Mouse (Mus musculus) MEL (cell line): ENCODE measurements at regions not wholly inside any gene's neighbourhood (a gene's known extent, or its start where the extent isn't known, plus 50 kb on each side); places are given as distances from the start of the nearest gene placed in this dataset.

Source experiments
- DNase-seq: peaks from one replicate; pipeline ENCODE4 v3.0.0; 2011; ENCODE audit warnings: low read depth, low spot score
- H3K27ac ChIP-seq: 2 replicates; pipeline ENCODE4 v1.5.1; 2012; ENCODE audit warnings: low read depth, mild to moderate bottlenecking, control low read depth, low read length, moderate library complexity; ENCODE audit not compliant: control insufficient read depth
- H3K27me3 ChIP-seq, 2 experiments: fragments of 150-350 bp in 1 of 2; sonication (generic) in 1 of 2; 2 replicates each; pipeline ENCODE4 v1.6.1; 2012; ENCODE audit warnings: low read length in 2 of 2, mild to moderate bottlenecking in 2 of 2, improper control_type of control experiment in 1 of 2, moderate library complexity in 1 of 2; ENCODE audit not compliant: insufficient read depth in 2 of 2, control insufficient read depth in 1 of 2
- H3K36me3 ChIP-seq, 2 experiments: 2 replicates each; pipeline ENCODE4 v1.6.1; 2012 to 2014; ENCODE audit warnings: low read length in 2 of 2, improper control_type of control experiment in 1 of 2, inconsistent platforms in 1 of 2, mild to moderate bottlenecking in 1 of 2; ENCODE audit not compliant: insufficient read depth in 2 of 2, control insufficient read depth in 1 of 2
- H3K4me1 ChIP-seq, 2 experiments: fragments of 150-350 bp in 1 of 2; sonication (generic) in 1 of 2; 2 replicates each; pipeline ENCODE4 v1.6.1; 2012; ENCODE audit warnings: low read length in 2 of 2, improper control_type of control experiment in 1 of 2, mild to moderate bottlenecking in 1 of 2; ENCODE audit not compliant: insufficient read depth in 2 of 2, control insufficient read depth in 1 of 2
- H3K4me3 ChIP-seq, 2 experiments: fragments of 150-350 bp in 1 of 2; sonication (generic) in 1 of 2; 2 replicates each; pipeline ENCODE4 v1.5.1; 2012; ENCODE audit warnings: low read depth in 2 of 2, low read length in 2 of 2, mild to moderate bottlenecking in 2 of 2, moderate library complexity in 2 of 2, control low read depth in 1 of 2, improper control_type of control experiment in 1 of 2; ENCODE audit not compliant: control insufficient read depth in 1 of 2, insufficient read depth in 1 of 2
- H3K79me2 ChIP-seq: 2 replicates; pipeline ENCODE4 v1.6.1; 2012; ENCODE audit warnings: mild to moderate bottlenecking, low read length, moderate library complexity; ENCODE audit not compliant: control insufficient read depth, poor library complexity, insufficient read depth
- H3K9ac ChIP-seq: 2 replicates; pipeline ENCODE4 v1.6.1; 2012; ENCODE audit warnings: low read depth, mild to moderate bottlenecking, control low read depth, low read length, moderate library complexity; ENCODE audit not compliant: control insufficient read depth, poor library complexity, severe bottlenecking
- H3K9me3 ChIP-seq: fragments of 150-350 bp; sonication (generic); replicated peaks from 2 replicates; pipeline ENCODE4 v1.6.1; 2012; ENCODE audit warnings: mild to moderate bottlenecking, low read length, improper control_type of control experiment, moderate library complexity; ENCODE audit not compliant: insufficient read depth
- BHLHE40 ChIP-seq: IDR thresholded peaks from 2 replicates; pipeline ENCODE4 v1.6.1; 2012; ENCODE audit warnings: low read depth, mild to moderate bottlenecking, inconsistent platforms, low read length, improper control_type of control experiment, borderline replicate concordance
- CHD1 ChIP-seq: IDR thresholded peaks from 2 replicates; pipeline ENCODE4 v1.6.1; 2012; ENCODE audit warnings: low read depth, mild to moderate bottlenecking, inconsistent platforms, low read length, improper control_type of control experiment
- CHD2 ChIP-seq: IDR thresholded peaks from 2 replicates; pipeline ENCODE4 v1.6.1; 2011; ENCODE audit warnings: low read length, improper control_type of control experiment
- CTCF ChIP-seq, 3 experiments: IDR thresholded peaks in 2 of 3; conservative IDR thresholded peaks in 1 of 3; 2 replicates each; pipeline ENCODE4 v1.5.1; 2011 to 2012; ENCODE audit warnings: low read length in 3 of 3, low read depth in 2 of 3, mild to moderate bottlenecking in 2 of 3, improper control_type of control experiment in 1 of 3, inconsistent platforms in 1 of 3, mixed read lengths in 1 of 3, moderate library complexity in 1 of 3; ENCODE audit not compliant: control insufficient read depth in 1 of 3, insufficient read depth in 1 of 3, poor library complexity in 1 of 3, severe bottlenecking in 1 of 3
- ELF1 ChIP-seq: IDR thresholded peaks from 2 replicates; pipeline ENCODE4 v1.6.1; 2014; ENCODE audit warnings: low read depth, mild to moderate bottlenecking, inconsistent platforms, low read length, improper control_type of control experiment, moderate library complexity
- EP300 ChIP-seq, 2 experiments: IDR thresholded peaks; 2 replicates each; pipeline ENCODE4 v1.6.1; 2011; ENCODE audit warnings: improper control_type of control experiment in 2 of 2, low read length in 2 of 2, low read depth in 1 of 2, mild to moderate bottlenecking in 1 of 2
- ETS1 ChIP-seq: IDR thresholded peaks from 2 replicates; pipeline ENCODE4 v1.6.1; 2012; ENCODE audit warnings: low read depth, mild to moderate bottlenecking, inconsistent platforms, low read length, improper control_type of control experiment, moderate library complexity
- GABPA ChIP-seq: IDR thresholded peaks from 2 replicates; pipeline ENCODE4 v1.6.1; 2012; ENCODE audit warnings: low read depth, mild to moderate bottlenecking, inconsistent platforms, low read length, improper control_type of control experiment, moderate library complexity
- GATA1 ChIP-seq: IDR thresholded peaks from 2 replicates; pipeline ENCODE4 v1.6.1; 2011; ENCODE audit warnings: low read depth, low read length, improper control_type of control experiment
- HCFC1 ChIP-seq: IDR thresholded peaks from 2 replicates; pipeline ENCODE4 v1.6.1; 2012; ENCODE audit warnings: low read depth, mild to moderate bottlenecking, inconsistent platforms, low read length, improper control_type of control experiment, moderate library complexity
- KAT2A ChIP-seq: conservative IDR thresholded peaks from 2 replicates; pipeline ENCODE4 v1.6.1; 2012; ENCODE audit warnings: low read depth, low read length, improper control_type of control experiment, inconsistent platforms
- MAFK ChIP-seq: IDR thresholded peaks from 2 replicates; pipeline ENCODE4 v1.6.1; 2011; ENCODE audit warnings: low read depth, mild to moderate bottlenecking, low read length, improper control_type of control experiment, borderline replicate concordance
- MEF2A ChIP-seq: IDR thresholded peaks from 2 replicates; pipeline ENCODE4 v1.6.1; 2014; ENCODE audit warnings: low read depth, mild to moderate bottlenecking, inconsistent platforms, low read length, improper control_type of control experiment; ENCODE audit not compliant: poor library complexity, insufficient replicate concordance, severe bottlenecking; ENCODE audit errors: extremely low read depth
- MXI1 ChIP-seq: IDR thresholded peaks from 2 replicates; pipeline ENCODE4 v1.6.1; 2011; ENCODE audit warnings: mild to moderate bottlenecking, low read depth, low read length, improper control_type of control experiment
- NELFE ChIP-seq: IDR thresholded peaks from 2 replicates; pipeline ENCODE4 v1.6.1; 2011; ENCODE audit warnings: low read depth, low read length, improper control_type of control experiment
- POLR2AphosphoS2 ChIP-seq: IDR thresholded peaks from 2 replicates; pipeline ENCODE4 v1.6.1; 2011; ENCODE audit warnings: low read length, improper control_type of control experiment
- POLR2AphosphoS5 ChIP-seq: IDR thresholded peaks from 2 replicates; pipeline ENCODE4 v1.6.1; 2012; ENCODE audit warnings: low read depth, borderline replicate concordance, mild to moderate bottlenecking, inconsistent platforms, low read length, moderate library complexity, mixed read lengths
- RAD21 ChIP-seq: IDR thresholded peaks from 2 replicates; pipeline ENCODE4 v1.6.1; 2011; ENCODE audit warnings: mild to moderate bottlenecking, low read depth, low read length, improper control_type of control experiment
- RCOR1 ChIP-seq: IDR thresholded peaks from 2 replicates; pipeline ENCODE4 v1.6.1; 2012; ENCODE audit warnings: low read depth, mild to moderate bottlenecking, inconsistent platforms, low read length, improper control_type of control experiment
- SIN3A ChIP-seq: IDR thresholded peaks from 2 replicates; pipeline ENCODE4 v1.6.1; 2012; ENCODE audit warnings: low read length, improper control_type of control experiment, inconsistent platforms
- SMC3 ChIP-seq: IDR thresholded peaks from 2 replicates; pipeline ENCODE4 v1.6.1; 2011; ENCODE audit warnings: low read depth, low read length, improper control_type of control experiment
- TAL1 ChIP-seq: IDR thresholded peaks from 2 replicates; pipeline ENCODE4 v1.6.1; 2012; ENCODE audit warnings: mild to moderate bottlenecking, inconsistent platforms, low read length, moderate library complexity, mixed read lengths
- TBP ChIP-seq: IDR thresholded peaks from 2 replicates; pipeline ENCODE4 v1.8.0; 2011; ENCODE audit warnings: low read depth, low read length, improper control_type of control experiment
- TCF12 ChIP-seq: IDR thresholded peaks from 2 replicates; pipeline ENCODE4 v1.6.1; 2014; ENCODE audit warnings: low read depth, mild to moderate bottlenecking, inconsistent platforms, low read length, improper control_type of control experiment, moderate library complexity
- USF2 ChIP-seq, 2 experiments: IDR thresholded peaks; 2 replicates each; pipeline ENCODE4 v1.6.1; 2011 to 2012; ENCODE audit warnings: improper control_type of control experiment in 2 of 2, low read length in 2 of 2, borderline replicate concordance in 1 of 2, inconsistent platforms in 1 of 2, low read depth in 1 of 2, mild to moderate bottlenecking in 1 of 2; ENCODE audit not compliant: insufficient read depth in 1 of 2

- Histone ChIP-seq H3K9ac (no peak overlapping the region), H3K9me3 (no peaks in the 10 kb centered on the region), H3K27me3 (no peaks in the 10 kb centered on the region), H3K79me2 (no peaks in the 10 kb centered on the region), H3K4me1 (peaks cover 4 to 8% of the 10 kb centered on the region in 2 experiments; a peak in 3 of 4 replicates), H3K4me3 (no peak overlapping the region), H3K27ac (no peak overlapping the region)
- DNase-seq, result no peak
- TF ChIP-seq GABPA (no peak), MEF2A (no peak), TBP (no peak), RAD21 (no peak), KAT2A (no peak), USF2 (IDR thresholded peaks at IDR 0.05; ENCODE audit: borderline replicate concordance in 1 of 2, insufficient read depth in 1 of 2, low read depth in 1 of 2, low read length in 2 of 2) (no peak), GATA1 (no peak), CHD2 (no peak), BHLHE40 (no peak)
- TF ChIP-seq, all 39 proteins: peak for 0
- H3K36me3 ChIP-seq, result peaks cover 0 to 8% of the 10 kb centered on the region in 2 experiments; a peak in 2 of 4 replicates
Measured at GRCm38 (mm10) chr12:65329678-65330077, 104.4 kb downstream of the Wdr20rt start.

- Histone ChIP-seq H3K4me1 (peaks cover 2 to 3% of the 10 kb centered on the region in 2 experiments; a peak in 2 of 4 replicates), H3K9me3 (no peaks in the 10 kb centered on the region), H3K27me3 (no peaks in the 10 kb centered on the region), H3K79me2 (no peaks in the 10 kb centered on the region), H3K4me3 (no peak overlapping the region), H3K9ac (no peak overlapping the region), H3K27ac (no peak overlapping the region), H3K36me3 (peaks cover 0 to 9% of the 10 kb centered on the region in 2 experiments; a peak in 2 of 4 replicates)
- peak; percentile 33 for DNase-seq
- TF ChIP-seq POLR2AphosphoS5 (no peak), MEF2A (no peak), MAFK (peak; percentile 33; the same call in 1 of the 2 replicates), BHLHE40 (0 out of 2 replicates have a peak, but pooled peaks have one; percentile 30), EP300 (IDR thresholded peaks at IDR 0.05; ENCODE audit: low read depth in 1 of 2, low read length in 2 of 2) (peak; percentile 81 to 87), NELFE (no peak), POLR2AphosphoS2 (no peak), CHD2 (no peak), GABPA (no peak), TAL1 (no peak), SMC3 (no peak), MXI1 (no peak), HCFC1 (no peak), CTCF (IDR thresholded peaks at IDR 0.05 in 2 of 3, conservative IDR thresholded peaks at IDR 0.05 in 1 of 3; ENCODE audit: control insufficient read depth in 1 of 3, insufficient read depth in 1 of 3, low read depth in 2 of 3, low read length in 3 of 3, poor library complexity in 1 of 3, severe bottlenecking in 1 of 3) (no peak), SIN3A (0 out of 2 replicates have a peak, but pooled peaks have one; percentile 28), CHD1 (no peak), RCOR1 (peak; percentile 58), TCF12 (peak; percentile 85), ELF1 (no peak), ETS1 (peak; percentile 55), GATA1 (peak; percentile 87), TBP (no peak)
Measured at GRCm38 (mm10) chr12:65340009-65340408, 114.7 kb downstream of the Wdr20rt start.
